Mouse (Mus musculus): ENCODE measurements around the gene En2. TPM values are rescaled to one million over a fixed set of nuclear protein-coding genes. Genes with fewer than 3 reads are reported as not detected.

The En2 gene
- total and polyA plus RNA-seq, 3 experiments, result 0.05 TPM; not detected in 2

- intact Hi-C loops (cut with DNase I), result no loop called here
Measured at GRCm38 (mm10) chr5:28172921-28173670, 7.6 kb downstream of the En2 start.

GRCm38 (mm10) chr5:28173674-28174073 is 8.2 kb downstream of the En2 start:
- peaks cover 21% of the 10 kb centered on the region for H3K27me3 ChIP-seq (ENCODE audit: control insufficient read depth, insufficient read depth, low read length)
- no peak overlapping the region for H3K9ac ChIP-seq (ENCODE audit: low read depth, low read length)
- H3K4me1 ChIP-seq (ENCODE audit: control insufficient read depth, insufficient read depth, low read length), result no peaks in the 10 kb centered on the region
- no peaks in the 10 kb centered on the region for H3K79me2 ChIP-seq (replicated peaks; ENCODE audit: control insufficient read depth, insufficient read depth, low read length)
- H3K4me3 ChIP-seq, result no peak overlapping the region
- no peak for TF ChIP-seq CTCF (IDR thresholded peaks at IDR 0.05)
- TF ChIP-seq EP300 (IDR thresholded peaks at IDR 0.05; ENCODE audit: insufficient read depth, low read depth, low read length), result no peak
- TF ChIP-seq POLR2A (IDR thresholded peaks at IDR 0.05; ENCODE audit: insufficient read depth, low read depth, low read length), result no peak
- intact Hi-C loops (cut with DNase I), result no loop called here
- no peak for DNase-seq
- WGBS, result 14% methylated on average over 1 of the region's 1 CpGs
- H3K36me3 ChIP-seq (ENCODE audit: control insufficient read depth, insufficient read depth, low read length), result no peaks in the 10 kb centered on the region
- H3K27ac ChIP-seq, result no peak overlapping the region

More at GRCm38 (mm10) chr5:28172921-28173670, 7.6 kb downstream of the En2 start:
- H3K27ac ChIP-seq, result no peak overlapping the region
- no peaks in the 10 kb centered on the region for H3K79me2 ChIP-seq (replicated peaks; ENCODE audit: control insufficient read depth, insufficient read depth, low read length)
- no peak for TF ChIP-seq CTCF (IDR thresholded peaks at IDR 0.05)
- no peak for TF ChIP-seq POLR2A (IDR thresholded peaks at IDR 0.05; ENCODE audit: insufficient read depth, low read depth, low read length)
- TF ChIP-seq EP300 (IDR thresholded peaks at IDR 0.05; ENCODE audit: insufficient read depth, low read depth, low read length), result no peak
- no peak overlapping the region for H3K4me3 ChIP-seq
- H3K9ac ChIP-seq (ENCODE audit: low read depth, low read length), result no peak overlapping the region
- 12% methylated on average over 4 of the region's 4 CpGs for WGBS
- no peaks in the 10 kb centered on the region for H3K4me1 ChIP-seq (ENCODE audit: control insufficient read depth, insufficient read depth, low read length)
- no peaks in the 10 kb centered on the region for H3K36me3 ChIP-seq (ENCODE audit: control insufficient read depth, insufficient read depth, low read length)
- DNase-seq, result no peak
- peaks cover 22% of the 10 kb centered on the region for H3K27me3 ChIP-seq (ENCODE audit: control insufficient read depth, insufficient read depth, low read length)

GRCm38 (mm10) chr5:28174086-28174485 is 8.6 kb downstream of the En2 start:
- 4% methylated on average over 9 of the region's 9 CpGs for WGBS
- H3K9ac ChIP-seq (ENCODE audit: low read depth, low read length), result no peak overlapping the region
- no peaks in the 10 kb centered on the region for H3K79me2 ChIP-seq (replicated peaks; ENCODE audit: control insufficient read depth, insufficient read depth, low read length)
- DNase-seq, result no peak
- intact Hi-C loops (cut with DNase I), result no loop called here
- H3K36me3 ChIP-seq (ENCODE audit: control insufficient read depth, insufficient read depth, low read length), result no peaks in the 10 kb centered on the region
- peaks cover 17% of the 10 kb centered on the region for H3K27me3 ChIP-seq (ENCODE audit: control insufficient read depth, insufficient read depth, low read length)
- no peak overlapping the region for H3K27ac ChIP-seq
- H3K4me1 ChIP-seq (ENCODE audit: control insufficient read depth, insufficient read depth, low read length), result no peaks in the 10 kb centered on the region
- no peak overlapping the region for H3K4me3 ChIP-seq
- TF ChIP-seq CTCF (IDR thresholded peaks at IDR 0.05) (no peak), POLR2A (IDR thresholded peaks at IDR 0.05; ENCODE audit: insufficient read depth, low read depth, low read length) (no peak), EP300 (IDR thresholded peaks at IDR 0.05; ENCODE audit: insufficient read depth, low read depth, low read length) (no peak)

- intact Hi-C loops (cut with DNase I), result no loop called here
- no peak overlapping the region for H3K27ac ChIP-seq
- 2% methylated on average over 24 of the region's 24 CpGs for WGBS
- H3K79me2 ChIP-seq (replicated peaks; ENCODE audit: control insufficient read depth, insufficient read depth, low read length), result no peaks in the 10 kb centered on the region
- no peak for DNase-seq
- H3K4me1 ChIP-seq (ENCODE audit: control insufficient read depth, insufficient read depth, low read length), result no peaks in the 10 kb centered on the region
- peaks cover 12% of the 10 kb centered on the region for H3K27me3 ChIP-seq (ENCODE audit: control insufficient read depth, insufficient read depth, low read length)
- TF ChIP-seq CTCF (IDR thresholded peaks at IDR 0.05), result no peak
- no peak for TF ChIP-seq POLR2A (IDR thresholded peaks at IDR 0.05; ENCODE audit: insufficient read depth, low read depth, low read length)
- TF ChIP-seq EP300 (IDR thresholded peaks at IDR 0.05; ENCODE audit: insufficient read depth, low read depth, low read length), result no peak
- no peak overlapping the region for H3K9ac ChIP-seq (ENCODE audit: low read depth, low read length)
- no peak overlapping the region for H3K4me3 ChIP-seq
- H3K36me3 ChIP-seq (ENCODE audit: control insufficient read depth, insufficient read depth, low read length), result no peaks in the 10 kb centered on the region
Measured at GRCm38 (mm10) chr5:28174876-28175569, 9.5 kb downstream of the En2 start.

- 7% methylated on average over 10 of the region's 10 CpGs for WGBS
Measured at GRCm38 (mm10) chr5:28175570-28175919, 10.1 kb downstream of the En2 start.

GRCm38 (mm10) chr5:28176023-28176422 is 10.5 kb downstream of the En2 start:
- Histone ChIP-seq H3K4me3 (no peak overlapping the region), H3K9ac (ENCODE audit: low read depth, low read length) (no peak overlapping the region), H3K27ac (no peak overlapping the region), H3K79me2 (replicated peaks; ENCODE audit: control insufficient read depth, insufficient read depth, low read length) (no peaks in the 10 kb centered on the region), H3K36me3 (ENCODE audit: control insufficient read depth, insufficient read depth, low read length) (no peaks in the 10 kb centered on the region), H3K4me1 (ENCODE audit: control insufficient read depth, insufficient read depth, low read length) (no peaks in the 10 kb centered on the region), H3K27me3 (ENCODE audit: control insufficient read depth, insufficient read depth, low read length) (peaks cover 5% of the 10 kb centered on the region)
- no peak for DNase-seq
- intact Hi-C loops (cut with DNase I), result no loop called here
- 13% methylated on average over 4 of the region's 4 CpGs for WGBS
- TF ChIP-seq POLR2A (IDR thresholded peaks at IDR 0.05; ENCODE audit: insufficient read depth, low read depth, low read length) (no peak), EP300 (IDR thresholded peaks at IDR 0.05; ENCODE audit: insufficient read depth, low read depth, low read length) (no peak), CTCF (IDR thresholded peaks at IDR 0.05) (no peak)

More at GRCm38 (mm10) chr5:28175570-28175919, 10.1 kb downstream of the En2 start:
- Histone ChIP-seq H3K4me1 (ENCODE audit: control insufficient read depth, insufficient read depth, low read length) (no peaks in the 10 kb centered on the region), H3K4me3 (no peak overlapping the region), H3K36me3 (ENCODE audit: control insufficient read depth, insufficient read depth, low read length) (no peaks in the 10 kb centered on the region), H3K9ac (ENCODE audit: low read depth, low read length) (no peak overlapping the region), H3K27ac (no peak overlapping the region), H3K79me2 (replicated peaks; ENCODE audit: control insufficient read depth, insufficient read depth, low read length) (no peaks in the 10 kb centered on the region), H3K27me3 (ENCODE audit: control insufficient read depth, insufficient read depth, low read length) (peaks cover 9% of the 10 kb centered on the region)
- DNase-seq, result no peak
- TF ChIP-seq EP300 (IDR thresholded peaks at IDR 0.05; ENCODE audit: insufficient read depth, low read depth, low read length) (no peak), POLR2A (IDR thresholded peaks at IDR 0.05; ENCODE audit: insufficient read depth, low read depth, low read length) (no peak), CTCF (IDR thresholded peaks at IDR 0.05) (no peak)
- intact Hi-C loops (cut with DNase I), result no loop called here
